Mouse (Mus musculus) heart, embryonic 16.5 days (tissue): ENCODE data around the gene Anapc11. TPM values are rescaled to one million over a fixed set of nuclear protein-coding genes. Genes with fewer than 3 reads are reported as not detected.
"Not testable (repeated sequence)": the region's sequence is repeated elsewhere in the genome, so short reads cannot be mapped to it uniquely, and the experiment has no call there.

Experiments
- ATAC-seq: fragments of 200-750 bp; cut with Nextera tagmentation; replicated peaks from 2 replicates; pipeline ENCODE4 v1.8.0; 2017; ENCODE audit warnings: moderate number of reproducible peaks; ENCODE audit not compliant: insufficient read depth, low FRiP score; ENCODE audit errors: extremely low read depth
- H3K27ac ChIP-seq: fragments of 300-500 bp; sonication (generic); 2 replicates; pipeline ENCODE4 v1.5.1; 2014; ENCODE audit warnings: mild to moderate bottlenecking, low read length, control low read depth, moderate library complexity
- H3K27me3 ChIP-seq: fragments of 300-500 bp; sonication (generic); 2 replicates; pipeline ENCODE4 v1.6.1; 2014; ENCODE audit warnings: low read length, mixed read lengths; ENCODE audit not compliant: control insufficient read depth, insufficient read depth
- H3K36me3 ChIP-seq: fragments of 300-500 bp; sonication (generic); 2 replicates; pipeline ENCODE4 v1.6.1; 2014; ENCODE audit not compliant: control insufficient read depth, insufficient read depth
- H3K4me1 ChIP-seq: fragments of 300-500 bp; sonication (generic); 2 replicates; pipeline ENCODE4 v1.6.1; 2014; ENCODE audit warnings: low read length, mixed read lengths; ENCODE audit not compliant: control insufficient read depth, insufficient read depth
- H3K4me2 ChIP-seq: fragments of 300-500 bp; sonication (generic); 2 replicates; pipeline ENCODE4 v1.6.1; 2014; ENCODE audit warnings: low read depth, mild to moderate bottlenecking, control low read depth, low read length
- H3K4me3 ChIP-seq: fragments of 300-500 bp; sonication (generic); 2 replicates; pipeline ENCODE4 v1.5.1; 2014; ENCODE audit warnings: mild to moderate bottlenecking, control low read depth, low read length
- H3K9ac ChIP-seq: fragments of 300-500 bp; sonication (generic); 2 replicates; pipeline ENCODE4 v1.6.1; 2014; ENCODE audit warnings: low read length, control low read depth
- H3K9me3 ChIP-seq: fragments of 300-500 bp; sonication (generic); replicated peaks from 2 replicates; pipeline ENCODE4 v1.6.1; 2016; ENCODE audit warnings: low read length; ENCODE audit not compliant: control insufficient read depth
- WGBS: fragments of 180-500 bp; shearing (Covaris S2); extraction: QIAGEN DNeasy Blood & Tissue Kit; methylation state at CpG from one replicate; pipeline ENCODE4 v1.1.7; 2014; 5-methylcytosine and 5-hydroxymethylcytosine counted together
- polyA plus RNA-seq: library from polyadenylated mRNA; unstranded; fragments of >200 nt; fragmentation: Nextera tagmentation; extraction: Ambion mirVana; gene quantifications from 2 replicates; pipeline ENCODE4 v1.2.1, GENCODE M21; 2015

Gene Anapc11
- polyA plus RNA-seq, 1 experiment from 2014 or later, result 179 TPM

DNA sequence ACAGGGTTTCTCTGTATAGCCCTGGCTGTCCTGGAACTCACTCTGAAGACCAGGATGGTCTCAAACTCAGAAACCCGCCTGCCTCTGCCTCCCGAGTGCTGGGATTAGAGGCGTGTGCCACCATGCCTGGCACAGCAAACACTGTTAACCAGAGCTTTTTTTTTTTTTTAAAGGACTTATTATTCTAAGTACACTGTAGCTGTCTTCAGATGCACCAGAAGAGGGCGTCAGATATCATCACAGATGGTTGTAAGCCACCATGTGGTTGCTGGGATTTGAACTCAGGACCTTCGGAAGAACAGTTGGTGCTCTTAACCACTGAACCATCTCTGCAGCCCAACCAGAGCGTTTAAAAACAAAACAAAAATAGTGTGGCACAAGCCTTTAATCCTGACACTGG is 39.4 kb upstream of the Anapc11 start:
- not testable (repeated sequence) for H3K4me3 ChIP-seq, ATAC-seq, H3K4me1 ChIP-seq, H3K27me3 ChIP-seq, H3K9me3 ChIP-seq, H3K4me2 ChIP-seq, H3K27ac ChIP-seq, H3K9ac ChIP-seq
- WGBS, result 84% methylated on average over 6 of the region's 6 CpGs
- peaks cover 47% of the 10 kb centered on the region for H3K36me3 ChIP-seq

DNA sequence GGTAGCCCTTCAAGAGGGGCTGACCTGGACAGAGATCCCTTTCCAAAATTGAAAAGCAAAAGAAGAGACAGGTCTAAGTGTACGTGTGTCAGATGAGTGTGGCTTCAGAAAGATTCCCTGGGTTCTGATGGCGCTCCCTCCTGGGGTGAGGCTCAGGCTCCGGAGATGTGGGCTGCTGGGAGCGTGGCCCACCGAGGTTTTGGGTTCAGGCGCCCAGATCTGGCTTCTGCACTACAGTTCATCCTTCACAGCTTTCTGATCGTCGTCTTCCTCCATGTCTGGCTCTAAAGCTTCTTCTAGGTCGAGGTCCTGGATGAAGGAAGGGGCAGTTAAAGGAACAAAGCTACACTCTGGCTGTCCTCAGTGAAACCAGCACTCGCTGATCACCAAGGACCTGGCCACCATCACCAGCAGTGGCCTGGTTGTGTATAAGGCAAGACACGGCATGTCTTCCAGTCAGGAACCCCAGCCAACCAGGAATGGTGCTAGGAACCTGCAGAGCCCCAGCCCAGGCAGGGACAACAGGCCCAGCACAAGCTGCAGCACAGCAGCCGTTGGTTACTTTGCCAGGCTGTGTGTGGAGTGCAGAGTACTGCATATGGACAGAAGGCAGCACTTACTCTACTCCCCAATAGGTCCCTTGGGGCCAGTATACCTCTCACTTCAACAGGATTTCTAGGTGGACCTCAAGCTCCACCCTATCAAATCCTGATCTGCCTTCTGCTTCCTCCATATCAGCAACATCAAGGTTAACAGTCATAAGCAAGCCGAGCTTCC is 37.1 kb upstream of the Anapc11 start:
- Histone ChIP-seq H3K27me3 (no peaks in the 10 kb centered on the region), H3K27ac (no peak overlapping the region), H3K4me2 (no peak overlapping the region), H3K4me3 (no peak overlapping the region), H3K9me3 (no peaks in the 10 kb centered on the region), H3K4me1 (no peaks in the 10 kb centered on the region), H3K9ac (no peak overlapping the region), H3K36me3 (peaks cover 66% of the 10 kb centered on the region)
- ATAC-seq, result no peak
- WGBS, result 90% methylated on average over 13 of the region's 13 CpGs

DNA sequence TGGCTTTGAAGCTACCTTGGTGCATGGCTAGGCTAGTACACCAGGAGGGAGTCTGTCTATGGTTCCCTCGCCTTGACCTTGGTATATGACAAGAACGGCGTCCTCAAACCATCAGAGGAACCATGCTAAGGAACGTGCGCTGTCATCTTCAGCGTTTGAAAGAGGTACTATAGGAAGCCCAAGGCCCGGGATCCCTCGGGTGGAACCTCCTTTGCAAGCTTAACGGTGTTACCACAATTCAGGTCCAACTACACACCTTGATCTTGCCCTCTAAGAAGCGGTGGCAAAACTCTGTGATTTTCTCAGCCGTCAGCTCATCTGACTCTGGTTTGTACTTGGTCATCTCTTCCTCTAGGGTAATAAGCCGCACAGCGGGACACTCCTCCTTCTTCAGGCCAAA is 35.3 kb upstream of the Anapc11 start:
- H3K27ac ChIP-seq, result no peak overlapping the region
- no peak overlapping the region for H3K9ac ChIP-seq
- no peaks in the 10 kb centered on the region for H3K4me1 ChIP-seq
- H3K36me3 ChIP-seq, result peaks cover 84% of the 10 kb centered on the region
- no peak for ATAC-seq
- no peaks in the 10 kb centered on the region for H3K27me3 ChIP-seq
- H3K4me2 ChIP-seq, result no peak overlapping the region
- WGBS, result 93% methylated on average over 13 of the region's 13 CpGs
- no peak overlapping the region for H3K4me3 ChIP-seq
- no peaks in the 10 kb centered on the region for H3K9me3 ChIP-seq

DNA sequence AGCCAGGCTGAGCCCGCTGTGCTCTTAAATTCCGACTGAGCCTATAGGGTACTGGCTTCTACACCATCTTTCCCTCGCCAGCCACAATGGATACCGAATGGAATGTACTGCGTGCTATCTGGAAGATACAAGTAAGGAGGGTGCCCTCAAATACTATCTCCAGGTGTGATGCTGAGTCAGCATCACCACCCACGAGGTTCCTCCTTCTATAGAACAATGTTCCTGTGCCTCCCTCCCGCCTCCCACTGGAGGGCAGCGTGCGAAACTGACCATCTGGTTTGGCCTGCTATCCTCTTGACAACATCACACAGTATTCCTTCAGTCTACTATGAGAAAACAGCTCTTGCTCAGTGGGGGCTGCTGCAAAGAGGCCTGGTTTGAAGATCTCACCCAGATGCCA is 33.1 kb upstream of the Anapc11 start:
- no peaks in the 10 kb centered on the region for H3K27me3 ChIP-seq
- H3K27ac ChIP-seq, result no peak overlapping the region
- no peaks in the 10 kb centered on the region for H3K9me3 ChIP-seq
- ATAC-seq, result no peak
- no peak overlapping the region for H3K9ac ChIP-seq
- whole genome bisulfite sequencing, result 86% methylated on average over 9 of the region's 9 CpGs
- no peak overlapping the region for H3K4me3 ChIP-seq
- no peaks in the 10 kb centered on the region for H3K4me1 ChIP-seq
- no peak overlapping the region for H3K4me2 ChIP-seq
- peaks cover 87% of the 10 kb centered on the region for H3K36me3 ChIP-seq

DNA sequence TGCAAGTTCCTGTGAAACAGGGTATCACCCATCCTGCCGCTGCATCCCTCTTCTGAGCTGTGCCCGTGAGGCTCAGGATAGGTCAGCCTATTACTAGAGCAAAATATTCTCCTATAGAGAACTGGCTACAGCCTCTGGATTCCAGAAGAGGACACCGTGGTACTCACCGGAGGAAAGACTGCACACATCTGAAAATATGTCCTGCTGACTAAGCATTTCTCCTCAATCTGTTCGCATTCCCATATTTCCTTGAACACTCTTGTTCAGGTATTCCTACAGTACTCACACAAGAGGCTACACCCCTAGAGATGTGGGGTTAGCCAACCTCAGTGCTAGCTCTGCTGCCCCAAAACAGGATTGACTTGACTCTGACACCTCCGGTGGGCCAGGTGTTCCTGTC is 29.9 kb upstream of the Anapc11 start:
- no peaks in the 10 kb centered on the region for H3K27me3 ChIP-seq
- no peaks in the 10 kb centered on the region for H3K9me3 ChIP-seq
- no peak overlapping the region for H3K4me2 ChIP-seq
- peaks cover 69% of the 10 kb centered on the region for H3K36me3 ChIP-seq
- no peak overlapping the region for H3K9ac ChIP-seq
- no peak for ATAC-seq
- H3K4me3 ChIP-seq, result no peak overlapping the region
- 89% methylated on average over 6 of the region's 6 CpGs for WGBS
- H3K27ac ChIP-seq, result no peak overlapping the region
- H3K4me1 ChIP-seq, result peaks cover 10% of the 10 kb centered on the region

DNA sequence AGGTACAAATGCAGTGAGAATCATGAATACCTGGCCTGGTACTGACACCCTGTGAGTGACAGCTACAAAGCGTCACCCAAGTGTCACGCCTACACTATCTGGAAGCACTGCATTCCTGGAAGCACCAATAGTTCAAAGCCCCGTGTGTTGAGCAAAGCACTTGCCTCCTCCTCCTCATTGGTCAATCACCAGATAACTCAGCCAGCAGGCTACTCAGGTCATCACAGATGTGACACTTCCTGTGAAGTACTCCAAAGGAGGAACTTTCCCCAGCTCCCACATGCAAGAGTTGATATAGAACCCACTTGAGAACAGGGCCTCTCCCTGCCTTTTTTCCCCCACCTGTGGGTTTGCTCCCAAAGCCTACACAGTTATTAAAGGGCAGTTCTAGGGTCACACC is 27.1 kb upstream of the Anapc11 start:
- Histone ChIP-seq H3K27me3 (no peaks in the 10 kb centered on the region), H3K9ac (peak overlapping the region; percentile 97), H3K36me3 (peaks cover 46% of the 10 kb centered on the region), H3K4me2 (peak overlapping the region; percentile 90), H3K4me3 (peak overlapping the region; percentile 97), H3K27ac (no peak overlapping the region), H3K9me3 (no peaks in the 10 kb centered on the region), H3K4me1 (peaks cover 19% of the 10 kb centered on the region)
- WGBS, result 38% methylated on average over 3 of the region's 3 CpGs
- no peak for ATAC-seq

DNA sequence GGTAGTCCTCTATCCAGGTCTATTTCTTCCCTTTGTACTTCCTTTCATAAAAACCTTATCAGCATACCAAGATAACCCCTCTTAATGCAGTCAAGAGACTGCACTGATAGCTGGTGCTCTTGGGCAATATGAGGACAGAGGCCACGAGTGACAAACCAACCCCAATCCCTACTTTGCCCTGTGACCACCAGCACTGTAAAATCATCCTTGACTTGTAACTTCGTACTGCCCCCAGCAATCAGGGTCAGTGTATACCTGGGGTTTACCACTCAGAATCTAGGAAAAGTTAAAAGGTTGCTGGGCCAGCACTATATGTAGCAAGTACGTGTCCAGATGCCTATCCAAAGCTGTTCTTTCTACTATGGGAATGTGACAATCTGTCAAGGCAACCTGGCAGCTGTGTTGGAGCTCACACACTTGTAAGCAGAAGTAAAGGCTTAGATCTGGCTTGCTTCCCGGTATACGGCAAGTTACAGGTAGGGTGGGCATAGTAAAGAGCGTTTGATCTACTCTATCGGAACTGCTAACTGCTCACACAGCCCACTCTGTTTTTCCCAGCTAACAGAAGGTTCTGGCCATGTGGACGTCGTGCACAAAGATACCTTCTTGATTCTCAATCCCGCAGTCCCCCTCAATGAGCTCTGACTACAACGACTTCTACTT is 26.3 kb upstream of the Anapc11 start:
- Histone ChIP-seq H3K36me3 (peaks cover 38% of the 10 kb centered on the region), H3K4me1 (peaks cover 19% of the 10 kb centered on the region), H3K4me3 (peak overlapping the region; percentile 97), H3K9me3 (no peaks in the 10 kb centered on the region), H3K27ac (peak overlapping the region; percentile 92), H3K4me2 (peak overlapping the region; percentile 90), H3K27me3 (no peaks in the 10 kb centered on the region), H3K9ac (peak overlapping the region; percentile 97)
- WGBS, result 4% methylated on average over 11 of the region's 11 CpGs
- no peak for ATAC-seq

DNA sequence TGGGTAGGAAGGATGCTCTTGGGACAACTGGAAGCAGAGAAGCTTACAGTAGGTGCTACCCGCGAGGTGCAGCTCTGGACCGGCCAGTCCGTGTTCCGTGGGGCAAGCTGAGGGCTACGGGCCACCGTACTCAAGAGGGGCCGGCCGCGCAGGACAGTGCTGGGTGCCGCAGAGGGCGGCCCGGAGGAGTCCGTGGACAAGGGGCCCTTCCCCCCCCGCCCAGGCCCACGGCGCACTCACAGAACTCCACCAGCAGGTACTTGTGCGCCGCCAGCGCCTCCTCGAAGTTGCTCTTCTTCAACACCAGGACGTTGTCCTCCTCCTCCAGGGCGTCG is 25.8 kb upstream of the Anapc11 start:
- WGBS, result 0% methylated on average over 24 of the region's 24 CpGs
- ATAC-seq, result peak; percentile 8
- H3K4me3 ChIP-seq, result peak overlapping the region; percentile 97
- peaks cover 19% of the 10 kb centered on the region for H3K4me1 ChIP-seq
- peak overlapping the region; percentile 92 for H3K27ac ChIP-seq
- peak overlapping the region; percentile 90 for H3K4me2 ChIP-seq
- H3K9ac ChIP-seq, result peak overlapping the region; percentile 97
- H3K9me3 ChIP-seq, result no peaks in the 10 kb centered on the region
- no peaks in the 10 kb centered on the region for H3K27me3 ChIP-seq
- H3K36me3 ChIP-seq, result peaks cover 33% of the 10 kb centered on the region

DNA sequence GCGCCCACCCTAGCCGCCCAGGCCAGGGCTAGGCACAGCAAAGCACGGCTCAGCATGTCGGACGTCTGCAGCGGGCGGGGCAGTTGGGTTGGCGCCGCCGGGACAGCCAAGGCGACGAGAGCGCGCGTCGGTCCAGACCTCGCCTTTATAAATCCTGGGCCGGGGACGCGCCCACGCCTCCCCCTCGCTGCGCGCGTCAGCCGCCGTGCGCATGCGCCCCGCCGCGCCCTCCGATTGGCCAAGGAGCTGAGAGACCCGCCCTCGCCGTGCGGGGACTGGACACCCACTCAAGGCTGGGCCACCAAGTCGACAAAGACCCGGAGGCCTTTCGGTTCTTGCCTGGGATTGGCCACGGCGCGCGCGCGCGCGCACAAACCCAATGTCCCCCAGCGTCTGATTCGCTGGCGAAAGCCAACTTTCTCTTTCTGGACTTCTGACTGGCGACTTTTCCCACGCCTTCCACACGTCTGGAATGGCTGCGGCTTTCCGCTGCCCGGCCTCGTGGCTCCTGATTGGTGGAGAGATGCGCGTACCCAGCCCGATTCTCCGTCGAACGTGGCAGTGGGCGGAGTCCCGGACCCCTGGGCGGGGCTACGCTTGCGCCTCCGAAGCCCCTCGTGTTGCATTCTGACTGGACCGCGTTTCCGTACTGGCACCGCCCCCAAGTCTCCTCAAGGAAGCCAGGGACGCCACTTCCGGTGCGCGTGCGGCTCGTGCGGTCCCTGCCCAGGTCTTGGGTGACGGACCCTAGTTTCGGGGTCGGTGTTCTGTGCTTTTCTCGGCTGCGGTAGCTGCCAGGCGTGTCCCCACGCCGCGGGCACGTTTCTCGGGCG is 25.3 kb upstream of the Anapc11 start, which contains the start of gene P4hb:
Gene P4hb (minus strand): TSS at position 502 of the 833 bp plus-strand sequence.
- no peaks in the 10 kb centered on the region for H3K27me3 ChIP-seq
- H3K9ac ChIP-seq, result peak within 1 kb of the TSS; percentile 97
- ATAC-seq, result peak; percentile 96
- H3K4me1 ChIP-seq, result peaks cover 19% of the 10 kb centered on the region
- H3K27ac ChIP-seq, result peak within 1 kb of the TSS; percentile 99
- WGBS, result under 1% methylated on average over 94 of the region's 94 CpGs
- H3K4me3 ChIP-seq, result peak within 1 kb of the TSS; percentile 97
- peak within 1 kb of the TSS; percentile 90 for H3K4me2 ChIP-seq
- H3K9me3 ChIP-seq, result no peaks in the 10 kb centered on the region
- H3K36me3 ChIP-seq, result peaks cover 33% of the 10 kb centered on the region
